Mouse (Mus musculus) layer of hippocampus, postnatal 10 days (tissue): ENCODE results near the gene Hfe. TPM values are rescaled to one million over a fixed set of nuclear protein-coding genes. Genes with fewer than 3 reads are reported as not detected.
"Not testable (repeated sequence)": the region's sequence is repeated elsewhere in the genome, so short reads cannot be mapped to it uniquely, and the experiment has no call there.

Source experiments
- DNase-seq, 2 experiments: peaks; one replicate each; pipeline ENCODE4 v3.0.0; 2021; ENCODE audit warnings: low spot score in 2 of 2
- total RNA-seq, 2 experiments: library from RNA; stranded (reverse); gene quantifications; 2 replicates each; pipeline ENCODE4 v1.2.3; 2021

The Hfe gene
- total RNA-seq, 2 experiments from 2014 or later, result 3.4 to 5.9 TPM

DNA sequence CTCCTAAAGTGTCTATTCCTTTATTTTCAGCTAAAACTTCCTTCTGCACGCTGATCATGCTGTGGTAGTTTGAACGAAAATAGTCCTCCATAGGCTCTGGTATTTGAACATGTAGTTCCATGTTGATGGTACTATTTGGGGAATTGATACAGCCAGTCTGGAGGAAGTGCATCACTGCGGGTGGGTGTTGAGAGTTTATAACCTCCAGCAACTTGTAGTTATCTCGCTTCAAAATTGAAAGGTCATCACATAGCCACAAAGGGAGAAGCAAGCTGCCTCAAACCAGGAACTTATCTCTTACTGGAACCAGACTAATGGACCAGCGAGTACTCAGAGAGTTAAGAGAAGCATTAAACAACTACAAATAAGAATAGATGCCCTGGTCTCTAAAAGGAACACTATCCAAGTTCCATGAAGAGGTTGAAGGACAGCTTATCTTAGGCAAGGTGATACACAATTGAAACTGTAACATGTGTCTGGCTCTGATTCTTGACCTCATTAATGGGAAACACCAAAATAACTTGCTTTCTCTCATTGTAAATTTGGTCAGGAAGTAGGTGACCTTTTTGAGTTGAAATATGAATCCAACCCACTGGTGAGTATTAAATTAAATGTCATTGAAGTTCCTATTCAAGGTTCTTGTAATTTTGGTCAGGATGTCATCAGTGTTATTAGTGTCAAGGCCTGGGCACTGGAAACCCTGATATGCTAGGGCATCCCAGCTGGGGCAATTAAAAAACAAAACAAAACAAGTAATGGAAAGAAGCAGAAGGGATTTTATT, 5.8 kb upstream of the Hfe start:
- DNase-seq, result no peak

DNA sequence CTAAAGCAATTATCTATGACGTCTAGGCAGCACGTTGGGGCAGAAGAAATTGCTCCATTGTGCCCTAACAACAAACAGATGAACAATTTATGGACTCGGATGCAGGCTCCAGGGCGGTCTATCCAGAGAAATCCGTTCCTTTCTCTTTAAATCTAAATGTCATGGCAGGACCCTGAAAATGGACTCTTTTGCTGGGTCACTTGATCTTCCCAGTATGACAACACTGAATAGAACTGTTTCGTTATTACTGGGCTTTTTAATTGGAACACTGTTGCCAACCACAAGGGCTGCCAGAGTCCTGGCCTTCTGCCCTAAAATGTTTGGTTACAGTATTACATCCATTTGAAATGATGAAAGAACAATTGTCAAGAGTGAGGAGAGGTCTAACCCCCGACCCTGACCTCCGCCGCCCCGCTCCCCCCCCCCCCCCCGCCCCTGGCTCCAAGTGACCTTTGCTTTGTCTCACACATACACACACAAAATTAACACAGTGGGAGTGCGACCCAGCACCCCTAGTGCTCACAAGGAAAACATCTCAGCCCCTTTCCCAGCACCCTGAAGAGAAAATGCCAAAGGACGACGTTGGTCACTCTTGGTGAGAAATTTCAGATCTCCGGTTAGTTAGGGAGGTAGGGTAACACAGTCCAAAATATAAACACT, 810 bp downstream of the Hfe start:
- no peak for DNase-seq

DNA sequence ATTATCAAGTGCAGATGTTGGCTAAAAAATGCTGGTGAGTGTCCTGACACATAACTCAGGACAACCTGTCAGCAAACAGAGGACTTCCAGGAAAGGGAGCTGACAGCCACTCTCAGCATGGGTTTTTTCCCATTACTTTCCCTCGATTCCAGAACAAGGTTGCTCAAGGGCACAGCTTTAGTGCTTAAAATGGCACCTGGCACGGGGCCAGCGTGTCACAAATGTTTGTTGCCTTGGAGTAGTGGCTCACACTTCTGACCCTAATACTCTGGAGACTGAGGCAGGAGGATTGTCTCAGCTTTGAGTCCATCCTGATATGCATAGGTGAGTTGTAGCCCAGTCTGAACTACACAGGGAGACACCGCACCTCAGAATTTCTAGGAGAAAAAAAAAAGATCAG, 2.0 kb downstream of the Hfe start:
- DNase-seq, result peak in 1 of 2 experiments; percentile 4

DNA sequence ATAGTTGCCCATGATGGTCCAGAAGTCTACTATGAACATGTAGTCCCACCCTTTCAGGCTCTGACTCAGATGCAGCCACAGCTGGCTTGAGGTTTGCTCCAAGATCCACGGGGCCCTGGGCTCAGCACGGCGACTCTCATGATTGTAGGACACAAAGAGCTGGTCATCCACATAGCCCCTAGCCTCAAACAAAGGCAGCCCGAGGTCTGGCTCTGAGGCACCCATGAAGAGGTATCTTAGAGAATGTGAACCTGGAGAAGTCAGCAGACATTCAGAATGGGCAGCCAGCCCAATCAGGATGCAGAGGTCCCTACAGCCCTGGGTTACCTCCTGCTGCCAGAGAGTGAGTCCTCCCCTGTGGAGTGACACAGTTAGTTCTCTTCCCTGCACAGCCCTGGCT, 2.6 kb downstream of the Hfe start:
- DNase-seq, result peak in 1 of 2 experiments; percentile 7

DNA sequence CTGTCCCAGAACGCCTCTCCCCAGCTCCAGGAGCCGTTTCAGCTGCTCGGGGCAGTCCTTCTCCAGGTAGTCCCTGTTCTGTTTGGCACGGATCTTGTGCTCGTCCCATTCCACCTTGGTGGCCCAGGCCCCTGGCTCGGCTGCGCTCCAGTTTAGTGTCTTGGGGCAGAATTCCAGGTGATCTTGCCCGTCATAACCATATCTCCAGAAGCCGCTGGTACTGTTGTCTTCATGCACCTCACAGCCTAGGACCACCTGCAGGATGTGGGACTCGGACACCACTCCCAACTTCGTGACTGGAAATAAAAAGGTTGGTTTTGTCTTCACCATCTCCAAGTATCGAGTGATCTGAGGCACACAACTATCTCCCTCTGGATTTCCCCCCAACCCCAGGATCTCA, 3.9 kb downstream of the Hfe start:
- DNase-seq, result peak in 1 of 2 experiments; percentile 6

DNA sequence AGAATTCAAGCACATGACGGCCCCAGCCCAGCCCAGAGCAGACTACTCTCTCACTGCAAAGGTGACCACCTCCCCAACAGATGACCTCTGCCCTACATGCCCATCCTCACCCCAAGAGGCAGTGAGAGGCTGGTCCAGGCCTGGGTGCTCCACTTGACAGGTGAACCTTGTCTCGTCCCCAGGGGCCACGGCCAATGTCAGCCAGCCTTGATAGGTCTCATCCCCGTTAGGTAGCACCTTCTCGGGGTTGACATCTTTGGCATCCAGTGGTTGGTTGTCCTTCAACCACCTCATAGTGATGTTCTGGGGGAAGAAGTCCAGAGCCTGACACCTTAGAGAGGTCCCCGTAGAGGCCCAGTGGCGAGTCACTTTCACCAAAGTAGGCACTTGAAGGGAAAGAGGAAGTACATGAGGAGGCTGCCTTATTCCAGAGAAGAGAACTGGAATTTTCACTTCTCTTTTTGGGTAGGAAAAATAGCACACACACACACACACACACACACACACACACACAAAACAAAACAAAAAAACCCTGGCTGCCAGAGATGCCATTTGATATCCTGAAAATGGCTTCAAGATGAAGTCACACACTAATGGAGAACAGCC, 4.8 kb downstream of the Hfe start:
- peak in 1 of 2 experiments; percentile 8 for DNase-seq

DNA sequence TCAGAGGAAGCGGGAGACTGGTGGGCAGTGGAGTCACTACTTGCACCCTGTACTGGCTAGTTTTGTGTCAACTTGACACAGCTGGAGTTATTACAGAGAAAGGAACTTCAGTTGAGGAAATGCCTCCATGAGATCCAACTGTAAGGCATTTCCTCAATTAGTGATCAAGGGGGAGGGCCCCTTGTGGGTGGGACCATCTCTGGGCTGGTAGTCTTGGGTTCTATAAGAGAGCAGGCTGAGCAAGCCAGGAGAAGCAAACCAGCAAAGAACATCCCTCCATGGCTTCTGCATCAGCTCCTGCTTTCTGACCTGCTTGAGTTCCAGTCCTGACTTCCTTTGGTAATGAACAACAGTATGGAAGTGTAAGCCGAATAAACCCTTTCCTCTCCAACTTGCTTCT, 7.9 kb downstream of the Hfe start:
- not testable (repeated sequence) for DNase-seq

DNA sequence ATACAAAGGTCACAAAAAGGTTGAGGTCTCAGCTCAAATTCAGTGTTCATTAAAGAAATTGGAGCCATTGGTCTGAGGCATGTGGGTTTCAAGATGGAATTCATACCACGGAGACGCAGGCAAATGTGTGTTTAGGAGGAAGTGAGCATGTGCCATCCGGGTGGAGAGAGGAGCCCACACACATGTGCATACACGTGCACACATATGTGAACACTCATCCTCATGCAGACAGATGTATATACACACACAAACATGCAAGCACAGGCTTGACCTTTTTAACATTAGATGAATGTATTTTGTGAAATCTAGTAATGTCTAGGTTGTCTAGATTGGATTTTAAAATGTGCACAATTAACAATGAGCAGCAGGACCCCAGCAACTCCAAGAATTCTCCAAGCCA, 8.4 kb downstream of the Hfe start:
- DNase-seq, result no peak

DNA sequence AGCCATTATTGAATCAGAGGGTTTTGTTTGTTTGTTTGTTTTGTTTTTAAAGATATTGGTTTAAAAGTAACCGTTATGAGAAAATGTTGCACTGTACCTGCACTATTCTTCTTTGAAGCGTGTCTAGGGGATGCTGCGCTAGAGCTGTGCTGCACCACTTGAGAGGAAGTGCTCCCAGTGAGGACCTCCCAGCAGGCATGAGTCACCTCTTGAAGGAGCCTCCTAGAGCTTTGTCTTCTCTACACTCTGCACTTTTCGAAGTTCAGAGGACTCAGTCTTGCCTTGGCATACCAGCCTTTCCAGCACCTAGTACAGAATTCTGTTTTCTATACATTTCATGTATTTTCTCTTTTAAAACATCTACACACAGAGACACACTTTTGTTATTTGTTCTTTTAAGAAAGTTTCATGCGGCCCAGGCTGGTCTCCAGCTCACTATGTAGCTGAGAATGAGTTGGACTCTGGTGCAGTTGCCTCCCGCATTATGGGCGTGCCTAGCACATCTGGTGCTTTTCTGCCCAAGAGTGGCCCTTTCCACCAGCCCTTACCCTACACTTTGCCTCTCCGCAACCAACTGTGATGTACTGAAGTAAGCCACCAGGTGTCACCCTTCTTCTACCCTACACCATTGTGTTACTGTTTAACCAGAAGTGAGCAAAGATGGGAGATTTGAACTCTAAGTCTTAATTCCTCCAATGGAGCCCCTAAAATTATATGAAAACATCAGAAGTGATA, 9.7 kb downstream of the Hfe start:
- peak; percentile 73 to 77 for DNase-seq

DNA sequence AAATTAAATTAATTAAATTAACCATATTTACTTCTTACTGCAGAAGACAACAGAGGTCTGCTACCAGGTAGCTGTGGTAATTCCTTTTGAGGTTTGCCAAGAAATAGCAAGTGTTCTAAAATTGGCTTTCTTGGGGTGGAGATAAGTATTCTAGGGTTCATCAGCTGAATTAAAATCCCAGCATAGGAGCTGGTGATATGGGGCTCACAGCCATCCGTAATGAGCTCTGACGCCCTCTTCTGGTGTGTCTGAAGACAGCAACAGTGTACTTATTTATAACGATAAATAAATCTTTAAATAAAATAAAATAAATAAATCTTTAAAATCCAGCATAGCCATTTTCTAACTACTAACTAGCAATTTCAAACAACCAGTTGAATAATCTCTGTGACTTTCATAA, 10.9 kb downstream of the Hfe start:
- no peak for DNase-seq

DNA sequence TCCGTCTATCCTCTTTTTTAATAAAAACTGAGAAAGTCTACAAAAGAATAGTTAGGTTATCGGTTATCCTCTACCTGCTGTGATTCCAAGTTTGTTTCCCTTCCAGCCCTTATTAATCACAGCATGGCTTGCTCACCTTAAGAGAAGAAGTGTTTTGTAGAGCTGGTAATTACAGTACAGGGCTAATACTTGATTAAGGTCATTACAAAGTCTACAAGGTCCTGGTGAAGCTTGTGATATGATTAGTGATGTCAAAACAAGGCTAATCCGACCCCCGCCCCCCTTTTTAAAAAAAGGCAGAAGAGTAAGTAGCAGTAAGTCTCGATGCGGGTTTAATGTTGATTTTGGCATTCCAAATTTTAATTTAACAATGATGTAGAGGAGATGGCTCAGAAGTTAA, 11.7 kb downstream of the Hfe start:
- DNase-seq, result no peak

DNA sequence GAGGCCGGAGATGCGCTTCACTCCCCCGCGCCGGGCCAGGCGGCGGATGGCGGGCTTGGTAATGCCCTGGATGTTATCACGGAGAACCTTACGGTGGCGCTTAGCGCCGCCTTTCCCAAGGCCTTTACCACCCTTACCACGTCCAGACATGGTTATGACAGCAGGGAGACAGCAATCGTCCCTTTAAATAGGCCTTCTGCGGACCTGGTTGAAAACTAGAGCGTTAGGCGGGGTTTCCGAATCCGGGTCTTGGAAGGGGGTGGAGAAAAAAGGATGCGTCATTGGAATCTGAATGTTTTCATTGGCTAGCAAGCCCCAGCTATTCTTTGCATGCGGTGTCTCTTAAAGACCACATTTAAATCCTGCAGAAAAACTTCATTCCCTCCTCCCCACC, 12.4 kb downstream of the Hfe start, which contains the start of gene Hist1h4c:
TSS of gene Hist1h4c (minus strand) at position 155 of the 394 bp plus-strand sequence.
- DNase-seq, result peak; percentile 99

DNA sequence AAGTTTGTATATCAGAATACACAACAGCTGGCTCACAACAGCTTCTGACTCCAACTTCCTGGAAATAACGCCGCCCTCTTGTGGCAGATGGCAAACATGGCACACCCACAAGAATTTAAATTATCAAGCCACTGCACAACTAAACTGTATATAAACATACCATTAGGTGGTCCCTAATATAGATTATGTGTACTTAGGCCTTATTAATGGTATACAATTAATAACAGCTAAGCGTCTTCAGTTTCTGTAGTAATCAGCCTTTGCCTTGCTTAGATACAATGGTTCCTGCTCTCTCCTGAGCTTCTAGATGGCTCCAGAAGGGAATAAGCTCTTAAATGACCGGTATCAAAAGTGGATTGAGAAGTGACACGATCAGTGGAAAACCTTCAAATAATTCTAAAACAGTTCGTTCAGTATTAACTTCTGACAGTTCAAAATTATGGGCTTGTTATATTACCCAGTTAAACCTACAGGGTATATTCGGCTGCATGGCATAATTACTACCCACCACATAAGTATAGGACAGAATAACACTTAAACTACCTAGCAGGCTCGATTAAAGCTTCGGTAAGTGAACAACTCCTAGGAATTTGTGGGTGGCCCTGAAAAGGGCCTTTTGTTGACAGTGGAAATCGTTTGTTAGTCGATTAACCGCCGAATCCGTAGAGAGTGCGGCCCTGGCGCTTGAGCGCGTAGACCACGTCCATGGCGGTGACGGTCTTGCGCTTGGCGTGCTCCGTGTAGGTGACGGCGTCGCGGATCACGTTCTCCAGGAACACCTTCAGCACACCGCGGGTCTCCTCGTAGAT, 13.0 kb downstream of the Hfe start:
- DNase-seq, result peak; percentile 60 to 65

DNA sequence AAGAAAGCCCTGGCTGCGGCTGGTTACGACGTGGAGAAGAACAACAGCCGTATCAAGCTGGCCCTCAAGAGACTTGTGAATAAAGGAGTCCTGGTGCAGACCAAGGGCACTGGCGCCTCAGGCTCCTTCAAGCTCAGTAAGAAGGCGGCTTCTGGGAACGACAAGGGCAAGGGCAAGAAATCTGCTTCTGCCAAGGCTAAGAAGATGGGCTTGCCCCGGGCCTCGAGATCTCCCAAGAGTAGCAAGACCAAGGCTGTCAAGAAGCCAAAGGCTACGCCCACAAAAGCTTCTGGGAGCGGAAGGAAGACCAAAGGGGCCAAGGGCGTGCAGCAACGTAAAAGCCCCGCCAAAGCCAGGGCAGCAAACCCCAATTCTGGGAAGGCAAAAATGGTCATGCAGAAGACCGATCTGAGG, 14.6 kb downstream of the Hfe start:
- no peak for DNase-seq

DNA sequence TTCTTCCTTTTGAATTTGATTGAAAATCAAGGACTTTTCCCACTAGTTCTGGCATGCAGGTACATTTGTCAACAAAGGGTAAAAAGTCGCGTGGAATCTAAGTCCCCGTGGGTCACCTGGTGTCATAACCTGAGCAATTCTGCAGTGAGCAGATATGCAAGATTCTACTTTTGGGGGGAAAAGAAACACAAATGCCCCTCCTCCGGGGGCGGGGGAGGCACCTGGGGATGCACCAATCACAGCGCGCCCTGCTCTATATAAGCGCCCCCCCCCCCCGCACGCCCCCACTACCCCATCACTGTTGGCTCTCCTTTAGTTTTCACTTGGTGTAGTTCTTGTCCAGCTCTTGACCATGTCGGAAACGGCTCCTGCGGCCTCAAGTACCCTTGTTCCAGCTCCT, 15.1 kb downstream of the Hfe start, which contains the start of gene Hist1h1t:
TSS of gene Hist1h1t (plus strand) at position 301 of the 400 bp plus-strand sequence.
- no peak for DNase-seq

DNA sequence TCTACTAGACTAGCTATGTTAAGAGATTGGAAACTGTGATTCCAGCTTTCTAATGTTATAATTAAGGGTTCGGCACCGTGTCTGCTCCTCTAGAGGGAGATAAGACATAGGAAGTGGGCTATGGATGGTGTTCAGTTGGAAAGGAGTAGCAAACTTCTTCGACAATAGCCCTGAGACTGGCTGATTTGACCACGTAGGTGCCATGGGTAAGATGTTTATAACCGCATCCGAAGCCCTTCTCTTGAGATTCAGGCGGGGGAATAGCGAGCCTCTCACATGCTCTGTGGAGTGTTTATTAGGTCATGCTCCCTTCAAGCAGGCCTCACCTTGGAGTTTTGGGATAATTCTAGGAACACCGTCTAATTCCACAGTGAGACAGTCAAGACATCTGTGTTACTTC, 15.7 kb downstream of the Hfe start:
- no peak for DNase-seq

DNA sequence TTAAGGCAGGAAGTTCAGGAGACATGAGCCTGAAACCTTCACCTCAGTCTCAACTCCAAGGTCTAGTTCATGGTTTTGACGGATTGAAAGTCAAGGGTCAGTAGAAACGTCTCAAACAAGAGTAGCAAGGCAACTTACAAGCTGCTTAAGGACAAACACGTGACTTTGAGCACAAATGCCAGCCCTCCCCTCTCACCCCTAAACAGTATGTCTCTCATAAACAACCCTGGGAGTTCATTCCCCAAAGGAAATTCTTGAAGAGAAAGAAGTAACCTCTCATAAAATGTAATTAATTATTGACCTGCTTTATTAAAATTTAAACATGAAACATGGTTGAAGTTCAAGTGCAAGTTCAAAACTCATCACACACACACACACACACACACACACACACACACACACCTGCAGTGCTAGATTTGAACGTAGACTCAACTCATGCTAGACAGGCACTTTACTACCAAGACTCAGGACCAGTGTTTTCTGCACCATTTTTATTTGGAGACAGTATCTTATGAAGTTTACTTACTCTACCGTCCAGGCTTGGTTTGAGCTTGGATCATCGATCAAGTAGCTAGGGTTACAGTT, 16.7 kb downstream of the Hfe start:
- no peak for DNase-seq

DNA sequence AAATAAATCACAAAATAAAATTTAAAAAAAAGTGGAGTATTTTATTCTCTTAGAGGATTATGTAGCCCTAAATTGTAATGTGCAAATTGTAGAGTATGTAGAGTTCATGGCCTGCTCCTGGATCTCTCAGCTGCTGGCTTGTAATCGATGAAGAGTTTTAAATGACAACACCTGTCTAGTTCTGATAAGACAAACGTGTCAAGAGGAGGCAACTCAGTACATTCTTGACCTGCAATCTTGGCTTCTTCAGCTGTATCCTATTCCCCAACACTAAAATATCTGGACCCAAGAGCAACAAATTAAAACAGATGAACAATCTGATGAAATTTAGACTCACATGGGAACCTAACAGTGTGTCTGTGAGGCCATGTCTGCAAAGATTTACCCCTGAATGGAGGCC, 21.2 kb downstream of the Hfe start:
- no peak for DNase-seq

DNA sequence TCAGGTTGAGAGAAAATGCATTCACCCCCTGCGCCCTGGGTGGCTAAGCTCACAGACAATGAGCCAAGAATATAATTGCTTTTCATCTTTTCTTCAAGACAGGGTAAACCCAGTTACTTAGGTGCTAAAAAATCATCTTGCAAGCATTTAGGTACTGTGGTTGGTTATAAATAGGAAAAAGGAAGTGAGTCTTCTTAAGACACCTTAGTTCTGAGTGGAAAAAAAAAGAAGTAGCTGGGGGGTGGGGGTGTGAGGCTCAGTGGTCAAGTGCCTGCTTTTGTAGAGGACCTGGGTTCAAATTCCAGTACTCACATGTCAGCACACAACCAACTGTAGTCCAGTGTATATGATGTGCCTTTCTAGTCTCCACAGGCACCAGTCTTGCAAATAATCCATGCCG, 21.7 kb downstream of the Hfe start:
- no peak for DNase-seq

DNA sequence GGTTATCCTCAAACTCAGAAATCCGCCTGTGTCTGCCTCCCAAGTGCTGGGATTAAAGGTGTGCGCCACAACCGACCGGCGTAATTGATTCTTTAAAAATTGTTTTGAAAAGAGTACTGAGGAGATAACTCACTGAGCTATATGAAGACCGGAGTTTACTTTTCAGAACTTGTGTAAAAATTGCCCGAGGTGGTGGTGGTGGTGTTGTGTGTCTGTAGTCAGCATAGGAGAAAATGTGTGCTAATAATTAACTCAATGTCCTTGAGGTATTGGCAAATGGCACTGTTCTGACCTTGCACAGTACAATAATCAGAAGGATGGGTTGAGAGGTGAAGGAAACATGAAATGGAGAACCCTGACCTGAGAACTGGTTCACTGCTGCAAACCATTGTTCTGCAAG, 22.7 kb downstream of the Hfe start:
- DNase-seq, result no peak
